Mouse (Mus musculus) kidney, embryonic 15.5 days (tissue): ENCODE data around the gene Olfr287. TPM values are rescaled to one million over a fixed set of nuclear protein-coding genes. Genes with fewer than 3 reads are reported as not detected.

Experiments
- ATAC-seq: fragments of 200-750 bp; cut with Nextera tagmentation; replicated peaks from 2 replicates; pipeline ENCODE4 v1.8.0; 2017; ENCODE audit warnings: moderate TSS enrichment; ENCODE audit not compliant: low FRiP score
- H3K27ac ChIP-seq: fragments of 300-500 bp; sonication (generic); 2 replicates; pipeline ENCODE4 v1.5.1; 2015; ENCODE audit warnings: mild to moderate bottlenecking, inconsistent platforms
- H3K27me3 ChIP-seq: fragments of 300-500 bp; sonication (generic); 2 replicates; pipeline ENCODE4 v1.6.1; 2015; ENCODE audit warnings: inconsistent platforms
- H3K36me3 ChIP-seq: fragments of 300-500 bp; sonication (generic); 2 replicates; pipeline ENCODE4 v1.6.1; 2015; ENCODE audit warnings: inconsistent platforms
- H3K4me1 ChIP-seq: fragments of 300-500 bp; sonication (generic); 2 replicates; pipeline ENCODE4 v1.6.1; 2015; ENCODE audit warnings: inconsistent platforms
- H3K4me2 ChIP-seq: fragments of 300-500 bp; sonication (generic); 2 replicates; pipeline ENCODE4 v1.6.1; 2015; ENCODE audit warnings: moderate library complexity, mild to moderate bottlenecking, inconsistent platforms
- H3K4me3 ChIP-seq: fragments of 300-500 bp; sonication (generic); replicated peaks from 2 replicates; pipeline ENCODE4 v1.5.1; 2015; ENCODE audit warnings: mild to moderate bottlenecking, inconsistent platforms
- H3K9ac ChIP-seq: fragments of 300-500 bp; sonication (generic); 2 replicates; pipeline ENCODE4 v1.6.1; 2015; ENCODE audit warnings: mild to moderate bottlenecking, inconsistent platforms
- H3K9me3 ChIP-seq: fragments of 300-500 bp; sonication (generic); replicated peaks from 2 replicates; pipeline ENCODE4 v1.6.1; 2016; ENCODE audit warnings: inconsistent platforms
- WGBS: fragments of 180-500 bp; shearing (Covaris S2); methylation state at CpG from one replicate; pipeline ENCODE4 v1.1.7; 2015; ENCODE audit warnings: mixed read lengths; 5-methylcytosine and 5-hydroxymethylcytosine counted together
- polyA plus RNA-seq: library from polyadenylated mRNA; unstranded; fragments of >200 nt; fragmentation: Nextera tagmentation; extraction: Ambion mirVana; gene quantifications from 2 replicates; pipeline ENCODE4 v1.2.1, GENCODE M21; 2015

Gene Olfr287
- polyA plus RNA-seq, 1 experiment from 2014 or later: not detected

- Histone ChIP-seq H3K9me3 (no peaks in the 10 kb centered on the region), H3K9ac (peak within 1 kb of the TSS; percentile 41), H3K4me1 (peaks cover 32% of the 10 kb centered on the region), H3K27me3 (peaks cover 66% of the 10 kb centered on the region), H3K36me3 (no peaks in the 10 kb centered on the region), H3K27ac (no peak within 1 kb of the TSS), H3K4me2 (peak within 1 kb of the TSS; percentile 78), H3K4me3 (peak within 1 kb of the TSS; percentile 45)
- peak; percentile 43; the same call in 1 of the 2 replicates for ATAC-seq
- 4% methylated on average over 18 of the region's 18 CpGs for WGBS
Measured at GRCm38 (mm10) chr15:98166963-98167644, 53.8 kb downstream of the Olfr287 start, which contains the start of gene Ccdc184. Gene Ccdc184 (plus strand): TSS chr15:98167158.

- H3K27me3 ChIP-seq: peaks cover 59% of the 10 kb centered on the region
- no peak for ATAC-seq
- H3K4me1 ChIP-seq: peaks cover 38% of the 10 kb centered on the region
- H3K36me3 ChIP-seq: no peaks in the 10 kb centered on the region
- H3K9ac ChIP-seq: no peak within 1 kb of the TSS
- H3K9me3 ChIP-seq: no peaks in the 10 kb centered on the region
- no peak within 1 kb of the TSS for H3K4me3 ChIP-seq
- H3K27ac ChIP-seq: no peak within 1 kb of the TSS
- 82% methylated on average over 5 of the region's 5 CpGs for WGBS
- H3K4me2 ChIP-seq: no peak within 1 kb of the TSS
Measured at GRCm38 (mm10) chr15:98165525-98165924, 55.3 kb downstream of the Olfr287 start, which contains the start of gene Asb8. Gene Asb8 (minus strand): TSS chr15:98165625.

- H3K9me3 ChIP-seq: no peaks in the 10 kb centered on the region
- no peak for ATAC-seq
- peaks cover 24% of the 10 kb centered on the region for H3K4me1 ChIP-seq
- H3K27ac ChIP-seq: 0 out of 2 replicates have a peak overlapping the region, but pooled peaks have one; percentile 9
- H3K4me2 ChIP-seq: no peak overlapping the region
- WGBS: 54% methylated on average over 4 of the region's 4 CpGs
- H3K36me3 ChIP-seq: no peaks in the 10 kb centered on the region
- no peak overlapping the region for H3K9ac ChIP-seq
- H3K27me3 ChIP-seq: peaks cover 29% of the 10 kb centered on the region
- H3K4me3 ChIP-seq: no peak overlapping the region
Measured at GRCm38 (mm10) chr15:98162561-98162960, 58.3 kb downstream of the Olfr287 start.

- Histone ChIP-seq H3K27me3 (peaks cover 18% of the 10 kb centered on the region), H3K27ac (no peak overlapping the region), H3K4me2 (no peak overlapping the region), H3K36me3 (no peaks in the 10 kb centered on the region), H3K9ac (no peak overlapping the region), H3K4me3 (no peak overlapping the region), H3K9me3 (no peaks in the 10 kb centered on the region), H3K4me1 (peaks cover 14% of the 10 kb centered on the region; the same call in 1 of the 2 replicates)
- WGBS: 65% methylated on average over 19 of the region's 19 CpGs
- no peak for ATAC-seq
Measured at GRCm38 (mm10) chr15:98161026-98161805, 59.6 kb downstream of the Olfr287 start.

GRCm38 (mm10) chr15:98157253-98157652 is 63.6 kb downstream of the Olfr287 start:
- Histone ChIP-seq H3K27me3 (no peaks in the 10 kb centered on the region), H3K9ac (no peak overlapping the region), H3K4me2 (no peak overlapping the region), H3K4me3 (no peak overlapping the region), H3K9me3 (no peaks in the 10 kb centered on the region), H3K27ac (no peak overlapping the region), H3K36me3 (no peaks in the 10 kb centered on the region), H3K4me1 (peaks cover 9% of the 10 kb centered on the region; the same call in 1 of the 2 replicates)
- 74% methylated on average over 1 of the region's 1 CpGs for WGBS
- no peak for ATAC-seq

Other genes with a start within 250 kb of the Olfr287 start
- 18.9 and 27.0 TPM in 2 replicates for gene Col2a1, start 216.4 kb downstream of the Olfr287 start, polyA plus RNA-seq
- 38.7 and 44.6 TPM in 2 replicates for gene Pfkm, start 128.5 kb downstream of the Olfr287 start, polyA plus RNA-seq
- 34.0 and 34.3 TPM in 2 replicates for gene Senp1, start 127.3 kb downstream of the Olfr287 start, polyA plus RNA-seq
- gene Asb8, start 55.4 kb downstream of the Olfr287 start, polyA plus RNA-seq: 46.2 and 47.4 TPM in 2 replicates
- gene Ccdc184, start 53.9 kb downstream of the Olfr287 start, polyA plus RNA-seq: 0.99 and 1.6 TPM in 2 replicates
- not detected in 2 replicates for gene Olfr288, start 25.5 kb downstream of the Olfr287 start, polyA plus RNA-seq
- not detected in 2 replicates for gene Gm44579, start 79 bp downstream of the Olfr287 start, polyA plus RNA-seq
- not detected in 2 replicates for gene Olfr286, start 13.4 kb upstream of the Olfr287 start, polyA plus RNA-seq
- gene H1fnt, start 36.2 kb upstream of the Olfr287 start, polyA plus RNA-seq: not detected in 2 replicates
- gene Zfp641, start 75.1 kb upstream of the Olfr287 start, polyA plus RNA-seq: 1.6 and 1.7 TPM in 2 replicates
- not detected in 2 replicates for gene Olfr285, start 96.3 kb upstream of the Olfr287 start, polyA plus RNA-seq
- gene Olfr284, start 119.9 kb upstream of the Olfr287 start, polyA plus RNA-seq: not detected in 2 replicates
- not detected in 2 replicates for gene Olfr283, start 159.9 kb upstream of the Olfr287 start, polyA plus RNA-seq
- gene Olfr282, start 210.2 kb upstream of the Olfr287 start, polyA plus RNA-seq: not detected in 2 replicates
- not detected in 2 replicates for gene Olfr281, start 231.5 kb upstream of the Olfr287 start, polyA plus RNA-seq
- not detected in 2 replicates for gene OR5BS1P, start 248.8 kb upstream of the Olfr287 start, polyA plus RNA-seq